Mouse (Mus musculus): ENCODE data around the gene Gcfc2. TPM values are rescaled to one million over a fixed set of nuclear protein-coding genes. Genes with fewer than 3 reads are reported as not detected.

Gene Gcfc2
- total RNA-seq (2021), result 10 to 100 TPM; 13.6 to 14.4 TPM

- DNase-seq (ENCODE audit: extremely low spot score in 1 of 2, low spot score in 2 of 2), result peak; percentile 90 to 93
- intact Hi-C loops (cut with DNase I), result no loop called here
These were observed at the start of gene Gcfc2 for GRCm38 (mm10) chr6:81923523-81924142. Gene Gcfc2 (plus strand): TSS chr6:81923669.

GRCm38 (mm10) chr6:81895678-81896230 lies 27.7 kb upstream of the Gcfc2 start:
- intact Hi-C loops (cut with DNase I), result no loop called here
- DNase-seq (ENCODE audit: extremely low spot score in 1 of 2, low spot score in 2 of 2), result no peak

GRCm38 (mm10) chr6:81910302-81910855 lies 13.1 kb upstream of the Gcfc2 start:
- DNase-seq (ENCODE audit: extremely low spot score in 1 of 2, low spot score in 2 of 2), result no peak
- intact Hi-C loops (cut with DNase I), result no loop called here

- DNase-seq (ENCODE audit: extremely low spot score in 1 of 2, low spot score in 2 of 2), result peak in 1 of 2 experiments; percentile 17
These were observed 12.2 kb upstream of the Gcfc2 start for GRCm38 (mm10) chr6:81911244-81911643.

GRCm38 (mm10) chr6:81911713-81912112 lies 11.8 kb upstream of the Gcfc2 start:
- no peak for DNase-seq (ENCODE audit: extremely low spot score in 1 of 2, low spot score in 2 of 2)
- intact Hi-C loops (cut with DNase I), result no loop called here

More at GRCm38 (mm10) chr6:81911244-81911643, 12.2 kb upstream of the Gcfc2 start:
- intact Hi-C loops (cut with DNase I), result no loop called here

GRCm38 (mm10) chr6:81912177-81912576 lies 11.3 kb upstream of the Gcfc2 start:
- intact Hi-C loops (cut with DNase I), result no loop called here
- peak; percentile 37 to 42 for DNase-seq (ENCODE audit: extremely low spot score in 1 of 2, low spot score in 2 of 2)

GRCm38 (mm10) chr6:81924304-81924703 lies 835 bp downstream of the Gcfc2 start:
- no peak for DNase-seq (ENCODE audit: extremely low spot score in 1 of 2, low spot score in 2 of 2)
- intact Hi-C loops (cut with DNase I), result no loop called here

GRCm38 (mm10) chr6:81929402-81929801 lies 5.9 kb downstream of the Gcfc2 start:
- DNase-seq (ENCODE audit: extremely low spot score in 1 of 2, low spot score in 2 of 2), result no peak
- intact Hi-C loops (cut with DNase I), result loop anchor here (5.0 kb wide), 1 partner anchor 92 kb away; no protein-coding TSS in a partner anchor

- intact Hi-C loops (cut with DNase I), result no loop called here
- no peak for DNase-seq (ENCODE audit: extremely low spot score in 1 of 2, low spot score in 2 of 2)
These were observed 9.8 kb downstream of the Gcfc2 start for GRCm38 (mm10) chr6:81933281-81933680.

- DNase-seq (ENCODE audit: extremely low spot score in 1 of 2, low spot score in 2 of 2), result no peak
- intact Hi-C loops (cut with DNase I), result no loop called here
These were observed 18.2 kb downstream of the Gcfc2 start for GRCm38 (mm10) chr6:81941718-81942117.

- intact Hi-C loops (cut with DNase I), result no loop called here
These were observed 19.8 kb downstream of the Gcfc2 start for GRCm38 (mm10) chr6:81943281-81943680.

GRCm38 (mm10) chr6:81944432-81944831 lies 21.0 kb downstream of the Gcfc2 start:
- intact Hi-C loops (cut with DNase I), result no loop called here
- DNase-seq (ENCODE audit: extremely low spot score in 1 of 2, low spot score in 2 of 2), result no peak

More at GRCm38 (mm10) chr6:81943281-81943680, 19.8 kb downstream of the Gcfc2 start:
- no peak for DNase-seq (ENCODE audit: extremely low spot score in 1 of 2, low spot score in 2 of 2)

GRCm38 (mm10) chr6:81946906-81947305 lies 23.4 kb downstream of the Gcfc2 start:
- DNase-seq (ENCODE audit: extremely low spot score in 1 of 2, low spot score in 2 of 2), result no peak
- intact Hi-C loops (cut with DNase I), result no loop called here

- intact Hi-C loops (cut with DNase I), result loop anchor here (5.0 kb wide), 1 partner anchor 118 kb away; no protein-coding TSS in a partner anchor
These were observed 31.7 kb downstream of the Gcfc2 start for GRCm38 (mm10) chr6:81955133-81955532.

GRCm38 (mm10) chr6:81956399-81956798 lies 32.9 kb downstream of the Gcfc2 start:
- DNase-seq (ENCODE audit: extremely low spot score in 1 of 2, low spot score in 2 of 2), result no peak
- intact Hi-C loops (cut with DNase I), result loop anchor here (5.0 kb wide), 1 partner anchor 119 kb away; no protein-coding TSS in a partner anchor

More at GRCm38 (mm10) chr6:81955133-81955532, 31.7 kb downstream of the Gcfc2 start:
- DNase-seq (ENCODE audit: extremely low spot score in 1 of 2, low spot score in 2 of 2), result no peak

GRCm38 (mm10) chr6:81957992-81958391 lies 34.5 kb downstream of the Gcfc2 start:
- intact Hi-C loops (cut with DNase I), result loop anchor here (5.0 kb wide), 1 partner anchor 121 kb away; no protein-coding TSS in a partner anchor
- DNase-seq (ENCODE audit: extremely low spot score in 1 of 2, low spot score in 2 of 2), result no peak

GRCm38 (mm10) chr6:81959866-81960265 lies 36.4 kb downstream of the Gcfc2 start:
- intact Hi-C loops (cut with DNase I), result loop anchor here (5.0 kb wide), 1 partner anchor 123 kb away; no protein-coding TSS in a partner anchor
- no peak for DNase-seq (ENCODE audit: extremely low spot score in 1 of 2, low spot score in 2 of 2)

- intact Hi-C loops (cut with DNase I), result no loop called here
These were observed 36.8 kb downstream of the Gcfc2 start for GRCm38 (mm10) chr6:81960284-81960683.

GRCm38 (mm10) chr6:81965296-81966067 lies 42.0 kb downstream of the Gcfc2 start, which contains the start of gene Mrpl19:
Gene Mrpl19 (minus strand): TSS chr6:81965958.
- intact Hi-C loops (cut with DNase I), result no loop called here
- peak; percentile 91 to 92 for DNase-seq (ENCODE audit: extremely low spot score in 1 of 2, low spot score in 2 of 2)

More at GRCm38 (mm10) chr6:81960284-81960683, 36.8 kb downstream of the Gcfc2 start:
- no peak for DNase-seq (ENCODE audit: extremely low spot score in 1 of 2, low spot score in 2 of 2)
